Mouse (Mus musculus) CH12.LX (cell line): ENCODE results near the gene Prmt3. TPM values are rescaled to one million over a fixed set of nuclear protein-coding genes. Genes with fewer than 3 reads are reported as not detected.

Source experiments
- DNase-seq: peaks from one replicate; pipeline ENCODE4 v3.0.0-alpha.2; 2013; ENCODE audit errors: extremely low read depth
- H3K27ac ChIP-seq: 2 replicates; pipeline ENCODE4 v1.5.1; 2012; ENCODE audit warnings: low read depth, mild to moderate bottlenecking, control low read depth, moderate library complexity; ENCODE audit not compliant: insufficient read depth
- H3K27me3 ChIP-seq: replicated peaks from 2 replicates; pipeline ENCODE3; 2012; ENCODE audit warnings: inconsistent platforms
- H3K36me3 ChIP-seq, 2 experiments: replicated peaks in 1 of 2; 2 replicates each; pipeline versions ENCODE3 to v1.6.1; 2012; ENCODE audit warnings: inconsistent platforms in 1 of 2, low read length in 1 of 2, mild to moderate bottlenecking in 1 of 2, mixed read lengths in 1 of 2, moderate library complexity in 1 of 2; ENCODE audit not compliant: control insufficient read depth in 1 of 2, insufficient read depth in 1 of 2
- H3K4me1 ChIP-seq, 2 experiments: 2 replicates each; pipeline ENCODE4 v1.6.1; 2012; ENCODE audit warnings: inconsistent platforms in 1 of 2, moderate library complexity in 1 of 2; ENCODE audit not compliant: insufficient read depth in 2 of 2, control insufficient read depth in 1 of 2
- H3K4me2 ChIP-seq: 2 replicates; pipeline ENCODE4 v1.6.1; 2012; ENCODE audit warnings: low read depth, mild to moderate bottlenecking, control low read depth; ENCODE audit not compliant: poor library complexity, insufficient read depth, severe bottlenecking
- H3K4me3 ChIP-seq, 3 experiments: fragments of 150-350 bp in 1 of 3; sonication (generic) in 1 of 3; replicated peaks in 1 of 3; 2 replicates each; pipeline versions ENCODE3 to v1.5.1; 2011 to 2012; ENCODE audit warnings: low read depth in 2 of 3, low read length in 2 of 3, mild to moderate bottlenecking in 2 of 3, moderate library complexity in 2 of 3, control low read depth in 1 of 3, improper control_type of control experiment in 1 of 3, inconsistent platforms in 1 of 3, mixed read lengths in 1 of 3; ENCODE audit not compliant: poor library complexity in 1 of 3
- H3K79me2 ChIP-seq: replicated peaks from 2 replicates; pipeline ENCODE4 v1.6.1; 2012; ENCODE audit warnings: mild to moderate bottlenecking, moderate library complexity; ENCODE audit not compliant: control insufficient read depth, poor library complexity, insufficient read depth, severe bottlenecking; ENCODE audit errors: extremely low read depth
- H3K9ac ChIP-seq: 2 replicates; pipeline ENCODE4 v1.6.1; 2012; ENCODE audit warnings: low read depth, mild to moderate bottlenecking, control low read depth, moderate library complexity; ENCODE audit not compliant: insufficient read depth
- H3K9me3 ChIP-seq: replicated peaks from 2 replicates; pipeline ENCODE3; 2012; ENCODE audit warnings: low read length, inconsistent platforms, mixed read lengths
- BHLHE40 ChIP-seq: IDR thresholded peaks from 2 replicates; pipeline ENCODE4 v1.6.1; 2011; ENCODE audit warnings: mild to moderate bottlenecking, low read depth, low read length, improper control_type of control experiment
- CTCF ChIP-seq, 2 experiments: IDR thresholded peaks in 1 of 2; conservative IDR thresholded peaks in 1 of 2; 2 replicates each; pipeline ENCODE4 v1.5.1; 2011 to 2012; ENCODE audit warnings: low read depth in 2 of 2, low read length in 2 of 2, improper control_type of control experiment in 1 of 2, inconsistent platforms in 1 of 2, mild to moderate bottlenecking in 1 of 2, moderate library complexity in 1 of 2
- ELF1 ChIP-seq: IDR thresholded peaks from 2 replicates; pipeline ENCODE4 v1.6.1; 2014; ENCODE audit warnings: low read depth, mild to moderate bottlenecking, inconsistent platforms, low read length, improper control_type of control experiment
- GABPA ChIP-seq: IDR thresholded peaks from 2 replicates; pipeline ENCODE4 v1.6.1; 2012; ENCODE audit warnings: low read depth, low read length, improper control_type of control experiment, inconsistent platforms; ENCODE audit not compliant: insufficient replicate concordance
- HCFC1 ChIP-seq: IDR thresholded peaks from 2 replicates; pipeline ENCODE4 v1.6.1; 2012; ENCODE audit warnings: low read depth, mild to moderate bottlenecking, inconsistent platforms, low read length, improper control_type of control experiment
- IRF4 ChIP-seq: IDR thresholded peaks from 2 replicates; pipeline ENCODE4 v1.6.1; 2014; ENCODE audit warnings: low read depth, mild to moderate bottlenecking, inconsistent platforms, low read length, improper control_type of control experiment
- JUN ChIP-seq: IDR thresholded peaks from 2 replicates; pipeline ENCODE4 v1.6.1; 2011; ENCODE audit warnings: low read depth, mild to moderate bottlenecking, low read length, improper control_type of control experiment, moderate library complexity; ENCODE audit not compliant: insufficient read depth
- JUND ChIP-seq: conservative IDR thresholded peaks from 2 replicates; pipeline ENCODE4 v1.6.1; 2011; ENCODE audit warnings: low read depth, low read length, improper control_type of control experiment
- MAFK ChIP-seq: IDR thresholded peaks from 2 replicates; pipeline ENCODE4 v1.6.1; 2011; ENCODE audit warnings: low read length, improper control_type of control experiment; ENCODE audit not compliant: insufficient replicate concordance
- MAZ ChIP-seq: IDR thresholded peaks from 2 replicates; pipeline ENCODE4 v1.6.1; 2012; ENCODE audit warnings: low read depth, mild to moderate bottlenecking, inconsistent platforms, low read length, improper control_type of control experiment, moderate library complexity
- NRF1 ChIP-seq: IDR thresholded peaks from 2 replicates; pipeline ENCODE4 v1.6.1; 2014; ENCODE audit warnings: low read depth, mild to moderate bottlenecking, inconsistent platforms, low read length, improper control_type of control experiment, moderate library complexity
- RAD21 ChIP-seq: IDR thresholded peaks from 2 replicates; pipeline ENCODE4 v1.6.1; 2011; ENCODE audit warnings: low read depth, mild to moderate bottlenecking, low read length, improper control_type of control experiment, moderate library complexity
- TBP ChIP-seq: conservative IDR thresholded peaks from 2 replicates; pipeline ENCODE4 v1.6.1; 2011; ENCODE audit warnings: low read depth, low read length, improper control_type of control experiment
- USF2 ChIP-seq: conservative IDR thresholded peaks from 2 replicates; pipeline ENCODE4 v1.6.1; 2011; ENCODE audit warnings: low read depth, low read length, improper control_type of control experiment
- ZC3H11A ChIP-seq: IDR thresholded peaks from 2 replicates; pipeline ENCODE4 v1.6.1; 2012; ENCODE audit warnings: low read depth, mild to moderate bottlenecking, inconsistent platforms, low read length, improper control_type of control experiment
- ZNF384 ChIP-seq: IDR thresholded peaks from 2 replicates; pipeline ENCODE4 v1.6.1; 2012; ENCODE audit warnings: low read depth, low read length, improper control_type of control experiment, inconsistent platforms
- dilution Hi-C: fragments of 300-500 bp; cut with MboI; formaldehyde crosslinking; loops from 2 replicates; pipeline ENCODE4 v1.14.3; 2020; ENCODE audit warnings: low sequenced_read_pairs; ENCODE audit not compliant: extremely low pct_unique_long_range_greater_than_20kb, extremely low pct_ligation_motif_present
- in situ Hi-C: fragments of 300-500 bp; cut with MboI; formaldehyde crosslinking; loops from 3 replicates; pipeline ENCODE4 v1.14.3; 2019; ENCODE audit warnings: low sequenced_read_pairs, low pct_ligation_motif_present, low pct_unique_long_range_greater_than_20kb, mixed read lengths
- polyA plus RNA-seq: library from polyadenylated mRNA; unstranded; fragments of >175 nt; gene quantifications from 2 replicates; pipeline ENCODE4 v1.2.1, GENCODE M21; 2012; ENCODE audit warnings: low read depth; ENCODE audit not compliant: insufficient read length
- total RNA-seq, 2 experiments: library from RNA; depleted of rRNA; stranded (reverse); fragments of 300-350 nt in 1 of 2; fragments of >200 nt in 1 of 2; gene quantifications; 2 replicates each; pipeline ENCODE4 v1.2.3; 2012 to 2014

Prmt3 gene
- total and polyA plus RNA-seq, 3 experiments: 47.9 to 86.0 (median 54.5) TPM

DNA sequence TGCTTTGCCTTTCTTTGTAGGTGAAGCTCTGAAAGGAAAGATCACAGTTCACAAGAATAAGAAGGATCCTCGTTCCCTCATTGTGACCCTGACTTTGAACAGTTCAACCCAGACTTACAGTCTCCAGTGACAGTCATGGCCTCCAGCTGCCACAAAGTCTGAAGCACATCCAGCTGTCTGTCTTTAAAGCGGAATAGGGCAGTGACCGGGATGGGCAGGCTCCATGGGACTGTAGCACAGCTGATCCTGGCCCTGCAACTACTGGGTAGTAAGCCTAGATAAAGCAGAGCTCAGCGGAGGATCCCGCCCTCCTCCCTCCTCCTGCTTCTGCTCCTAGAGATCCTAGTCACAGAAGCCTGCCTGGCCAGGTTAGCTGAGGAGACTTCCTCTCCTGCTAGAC lies 79.2 kb downstream of the Prmt3 start:
- H3K4me3 ChIP-seq: no peak overlapping the region
- H3K27ac ChIP-seq: no peak overlapping the region
- DNase-seq: no peak
- H3K36me3 ChIP-seq: peaks cover 34 to 82% of the 10 kb centered on the region in 2 experiments
- H3K4me1 ChIP-seq: no peaks in the 10 kb centered on the region
- dilution Hi-C loops (no loop called here), in situ Hi-C loops (no loop called here)
- no peak overlapping the region for H3K9ac ChIP-seq
- no peaks in the 10 kb centered on the region for H3K79me2 ChIP-seq
- no peak overlapping the region for H3K4me2 ChIP-seq
- TF ChIP-seq MAZ: no peak
- no peak for TF ChIP-seq ZC3H11A
- no peak for TF ChIP-seq TBP
- no peak for TF ChIP-seq ELF1
- TF ChIP-seq MAFK: no peak
- no peak for TF ChIP-seq CTCF (conservative IDR thresholded peaks at IDR 0.05 in 1 of 2, IDR thresholded peaks at IDR 0.05 in 1 of 2; ENCODE audit: low read depth in 2 of 2, low read length in 2 of 2)
- TF ChIP-seq NRF1: no peak
- TF ChIP-seq BHLHE40: no peak
- TF ChIP-seq USF2: no peak
- no peak for TF ChIP-seq ZNF384
- TF ChIP-seq, all 38 proteins: peak for 0
- H3K27me3 ChIP-seq: no peaks in the 10 kb centered on the region
- no peaks in the 10 kb centered on the region for H3K9me3 ChIP-seq

DNA sequence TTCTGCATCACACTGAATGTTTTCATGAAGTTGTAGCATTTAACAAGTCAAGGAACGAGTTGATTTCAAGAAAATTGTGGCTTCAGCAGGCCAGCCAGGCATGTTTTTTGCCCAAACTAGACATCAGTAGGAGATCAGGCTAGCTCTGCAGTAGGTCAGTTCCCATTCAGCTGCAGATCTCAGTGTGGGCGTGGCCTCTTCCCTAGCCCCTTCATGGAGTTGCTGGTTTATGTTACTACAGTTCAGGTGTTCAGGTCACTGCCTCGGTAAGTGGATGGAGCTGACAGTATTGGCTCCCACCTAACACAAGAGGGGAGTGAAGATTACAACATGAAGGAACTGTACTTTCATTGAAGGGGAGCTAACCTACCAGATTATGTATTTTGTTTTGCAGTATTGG lies 80.1 kb downstream of the Prmt3 start:
- Histone ChIP-seq H3K4me1 (no peaks in the 10 kb centered on the region), H3K4me2 (no peak overlapping the region), H3K79me2 (no peaks in the 10 kb centered on the region), H3K9ac (no peak overlapping the region), H3K36me3 (peaks cover 32 to 80% of the 10 kb centered on the region in 2 experiments), H3K27me3 (no peaks in the 10 kb centered on the region), H3K9me3 (no peaks in the 10 kb centered on the region), H3K4me3 (no peak overlapping the region), H3K27ac (no peak overlapping the region)
- in situ Hi-C loops: no loop called here
- no peak for DNase-seq
- TF ChIP-seq RAD21 (no peak), JUN (no peak), ZC3H11A (no peak), MAFK (no peak), JUND (no peak), GABPA (no peak), HCFC1 (no peak), IRF4 (no peak)
- TF ChIP-seq, all 38 proteins: peak for 0
- dilution Hi-C loops: no loop called here
